Mouse (Mus musculus) adipose tissue, adult 10 weeks (tissue): ENCODE results near the gene Plxdc1. TPM values are rescaled to one million over a fixed set of nuclear protein-coding genes. Genes with fewer than 3 reads are reported as not detected.

Experiments
- polyA plus RNA-seq: library from polyadenylated mRNA; stranded (reverse); fragments of 350-450 nt; fragmentation: Illumina TruSeq; extraction: RNeasy Lipid Tissue Mini Kit (QIAGEN cat#74804); gene quantifications from one replicate; pipeline ENCODE4 v1.2.3, GENCODE M21; 2014; ENCODE audit warnings: low read depth, low replicate concordance

Gene Plxdc1
- polyA plus RNA-seq = 9.1 TPM

DNA sequence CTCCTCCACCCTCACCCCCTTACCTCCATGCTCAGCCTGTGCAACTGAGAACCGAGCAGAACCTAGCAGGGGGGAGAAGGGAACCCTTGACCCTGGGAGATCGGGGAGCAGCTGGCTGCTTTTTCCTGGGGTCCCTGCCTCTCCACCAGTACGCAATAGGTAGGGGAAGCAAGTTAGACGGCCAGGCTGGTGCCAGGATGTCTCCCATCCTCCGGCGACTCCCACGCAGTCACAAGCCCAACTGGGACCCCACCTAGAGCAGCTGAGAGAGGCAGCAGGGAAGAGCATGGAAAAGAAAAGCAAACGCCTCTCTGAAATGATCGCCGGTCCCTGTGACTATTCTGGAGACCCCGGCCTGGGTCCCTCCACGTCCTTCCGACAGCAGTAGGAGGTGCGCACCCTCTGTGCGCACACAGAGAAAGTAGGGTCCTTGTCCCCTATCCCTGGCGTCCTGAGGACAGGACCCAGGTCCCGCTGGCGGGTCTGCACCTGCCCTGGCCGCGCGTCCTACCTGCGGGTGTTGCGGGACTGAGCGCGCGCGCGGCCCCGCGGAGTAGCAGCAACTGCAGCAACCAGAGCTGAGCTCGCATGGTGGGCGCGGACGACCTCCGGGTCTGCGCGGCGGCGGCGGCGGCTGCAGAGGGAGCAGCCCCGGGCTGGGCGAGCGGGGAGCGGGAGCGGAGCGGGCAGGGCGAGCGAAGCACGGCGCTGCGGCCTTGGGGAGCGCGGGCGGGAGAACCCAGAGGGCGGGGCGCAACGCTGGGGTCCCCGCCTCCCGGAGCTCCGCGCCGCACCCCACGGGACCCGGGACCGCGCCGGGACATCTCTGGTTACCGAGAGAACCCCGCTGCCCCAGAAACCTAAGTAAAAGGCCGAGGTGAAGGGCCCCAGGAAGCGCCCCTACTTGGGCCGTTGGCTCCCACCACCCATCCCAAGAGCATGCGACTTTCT, at the start of gene Plxdc1:
Gene Plxdc1, minus strand, starts transcription at position 718 of the 951 bp plus-strand sequence.

GRCm38 (mm10) chr11:98026570-98027296, 40.5 kb upstream of the Plxdc1 start, which contains the start of gene Rpl19:
TSS of gene Rpl19 (plus strand) at chr11:98026710.

DNA sequence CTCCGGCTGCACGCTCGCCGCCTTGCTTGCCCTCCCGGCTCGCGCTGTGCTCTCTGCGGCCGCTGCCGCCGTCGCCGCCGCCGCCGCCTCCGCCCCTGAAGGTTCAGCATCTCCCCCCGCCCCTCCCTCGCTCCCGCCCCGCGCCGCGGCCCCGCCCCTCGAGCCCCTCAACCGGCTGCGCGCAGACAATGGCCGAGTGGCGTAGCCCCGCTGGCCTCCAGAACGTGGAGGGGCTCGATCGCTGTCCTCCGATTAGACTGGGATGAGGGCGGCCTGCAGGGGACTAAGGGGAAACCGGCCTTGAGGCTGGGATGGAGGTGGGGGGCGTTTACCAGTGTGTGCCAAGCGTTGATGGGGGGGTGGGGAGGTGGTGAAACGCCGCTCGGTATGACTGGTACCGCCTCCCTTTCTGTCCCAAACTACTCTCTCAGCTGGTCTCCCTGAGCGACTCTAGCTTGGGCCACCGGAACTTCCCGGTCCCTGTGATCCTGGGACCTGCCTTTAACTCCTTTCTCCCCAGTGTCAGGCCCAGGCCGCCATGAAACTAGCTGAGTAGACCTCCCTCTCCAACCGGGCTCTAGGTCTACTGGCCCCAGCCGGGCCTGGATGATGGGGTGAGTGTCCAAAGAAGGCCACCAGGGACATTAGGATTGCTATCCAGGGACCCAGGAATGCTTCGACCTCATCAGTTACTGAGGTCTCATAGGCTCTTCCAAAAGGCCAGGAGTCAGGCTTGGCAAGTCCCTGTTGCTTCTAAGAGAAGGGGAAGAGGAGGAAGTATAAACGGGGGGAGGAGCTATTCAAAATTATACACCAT, 36.5 kb upstream of the Plxdc1 start, which contains the start of gene Cacnb1:
Gene Cacnb1, minus strand, starts transcription at position 480 of the 817 bp plus-strand sequence.

GRCm38 (mm10) chr11:97995564-97996288, 9.5 kb upstream of the Plxdc1 start, which contains the start of gene Arl5c:
TSS of gene Arl5c (minus strand) at chr11:97996181.

GRCm38 (mm10) chr11:97883918-97884600, 102.2 kb downstream of the Plxdc1 start, which contains the start of gene Fbxo47:
TSS of gene Fbxo47 (minus strand) at chr11:97884154.

Other genes starting within 250 kb of the Plxdc1 start
- 19.7 TPM for gene Pip4k2b, start 241.7 kb downstream of the Plxdc1 start, polyA plus RNA-seq
- gene Cwc25, start 219.9 kb downstream of the Plxdc1 start, polyA plus RNA-seq = 12.4 TPM
- gene 1700001P01Rik, start 210.5 kb downstream of the Plxdc1 start, polyA plus RNA-seq = 1.6 TPM
- 980 TPM for gene Rpl23, start 204.0 kb downstream of the Plxdc1 start, polyA plus RNA-seq
- gene Lasp1, start 187.4 kb downstream of the Plxdc1 start, polyA plus RNA-seq = 107 TPM
- gene B230217C12Rik, start 145.7 kb downstream of the Plxdc1 start, polyA plus RNA-seq = 2.3 TPM
- gene Fbxo47, start 102.3 kb downstream of the Plxdc1 start, polyA plus RNA-seq = 0.99 TPM
- gene Arl5c, start 9.7 kb upstream of the Plxdc1 start, polyA plus RNA-seq = 2.7 TPM
- 8.8 TPM for gene Cacnb1, start 36.6 kb upstream of the Plxdc1 start, polyA plus RNA-seq
- gene Rpl19, start 40.3 kb upstream of the Plxdc1 start, polyA plus RNA-seq = 1,932 TPM
- 4.1 TPM for gene Stac2, start 67.0 kb upstream of the Plxdc1 start, polyA plus RNA-seq
- 23.9 TPM for gene Fbxl20, start 164.0 kb upstream of the Plxdc1 start, polyA plus RNA-seq
- 14.9 TPM for gene Med1, start 206.8 kb upstream of the Plxdc1 start, polyA plus RNA-seq
- 16.7 TPM for gene Cdk12, start 216.6 kb upstream of the Plxdc1 start, polyA plus RNA-seq